Mouse (Mus musculus): ENCODE results near the gene Zxdc. TPM values are rescaled to one million over a fixed set of nuclear protein-coding genes. Genes with fewer than 3 reads are reported as not detected.

Zxdc gene
- total and polyA plus RNA-seq, 3 experiments: 8.6 to 10.7 TPM; not detected in 1

DNA sequence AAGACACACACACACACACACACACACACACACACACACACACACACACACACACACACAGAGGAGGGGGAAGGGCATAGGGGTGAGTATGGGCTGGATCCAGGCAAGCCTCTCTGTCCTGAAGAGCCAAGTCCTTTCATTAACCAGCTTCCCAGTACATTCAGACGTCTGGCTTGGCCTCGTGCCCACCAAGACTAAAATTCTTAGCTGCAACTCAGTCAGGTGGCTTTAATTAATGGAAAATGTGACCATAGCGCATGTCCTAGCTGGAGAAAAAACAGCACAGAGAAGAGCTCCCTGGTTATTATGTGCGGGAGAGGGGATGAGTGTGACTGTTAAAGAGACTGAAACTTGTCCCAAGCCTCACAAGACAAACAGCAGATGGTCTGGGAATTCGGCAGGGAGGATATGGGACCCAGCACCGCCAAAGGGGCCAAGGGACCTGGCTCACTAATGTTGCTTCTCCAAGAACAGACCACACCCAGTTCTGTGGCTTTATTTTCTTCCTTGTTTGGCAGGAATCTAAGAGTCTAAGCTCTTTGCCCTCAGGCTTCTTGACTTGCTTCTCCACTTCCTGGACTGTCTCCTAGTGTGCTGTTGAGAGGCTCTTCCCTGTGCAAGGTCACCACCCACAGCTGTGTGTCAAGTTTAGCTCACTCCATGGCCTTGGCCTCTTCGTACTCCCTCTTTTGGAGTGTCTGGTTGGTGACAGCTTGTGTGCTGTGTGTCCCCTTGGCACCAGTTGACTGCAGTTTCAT is 9.1 kb upstream of the Zxdc start:
- Histone ChIP-seq H3K79me2 (ENCODE audit: control insufficient read depth, insufficient read depth, low read length, poor library complexity) (no peaks in the 10 kb centered on the region), H3K4me1 (ENCODE audit: control insufficient read depth in 1 of 2, insufficient read depth in 2 of 2, low read length in 2 of 2) (peaks cover 0 to 10% of the 10 kb centered on the region in 2 experiments; a peak in 2 of 4 replicates), H3K27ac (ENCODE audit: control insufficient read depth, low read depth, low read length) (no peak overlapping the region), H3K9ac (ENCODE audit: control insufficient read depth, low read depth, low read length, poor library complexity, severe bottlenecking) (no peak overlapping the region), H3K27me3 (ENCODE audit: control insufficient read depth in 1 of 2, insufficient read depth in 2 of 2, low read length in 2 of 2) (peaks cover 2% of the 10 kb centered on the region in 2 experiments; a peak in 1 of 4 replicates), H3K9me3 (replicated peaks; ENCODE audit: insufficient read depth, low read length) (no peaks in the 10 kb centered on the region), H3K4me3 (ENCODE audit: control insufficient read depth in 1 of 2, insufficient read depth in 1 of 2, low read depth in 2 of 2, low read length in 2 of 2) (peak overlapping the region in 1 of 2 experiments; percentile 19; a peak in 1 of 4 replicates), H3K36me3 (ENCODE audit: control insufficient read depth in 1 of 2, insufficient read depth in 2 of 2, low read length in 2 of 2) (no peaks in the 10 kb centered on the region)
- DNase-seq (ENCODE audit: low read depth, low spot score): peak; percentile 35
- TF ChIP-seq USF2 (IDR thresholded peaks at IDR 0.05; ENCODE audit: borderline replicate concordance in 1 of 2, insufficient read depth in 1 of 2, low read depth in 1 of 2, low read length in 2 of 2) (no peak), ELF1 (IDR thresholded peaks at IDR 0.05; ENCODE audit: low read depth, low read length) (peak; percentile 36; the same call in 1 of the 2 replicates)

DNA sequence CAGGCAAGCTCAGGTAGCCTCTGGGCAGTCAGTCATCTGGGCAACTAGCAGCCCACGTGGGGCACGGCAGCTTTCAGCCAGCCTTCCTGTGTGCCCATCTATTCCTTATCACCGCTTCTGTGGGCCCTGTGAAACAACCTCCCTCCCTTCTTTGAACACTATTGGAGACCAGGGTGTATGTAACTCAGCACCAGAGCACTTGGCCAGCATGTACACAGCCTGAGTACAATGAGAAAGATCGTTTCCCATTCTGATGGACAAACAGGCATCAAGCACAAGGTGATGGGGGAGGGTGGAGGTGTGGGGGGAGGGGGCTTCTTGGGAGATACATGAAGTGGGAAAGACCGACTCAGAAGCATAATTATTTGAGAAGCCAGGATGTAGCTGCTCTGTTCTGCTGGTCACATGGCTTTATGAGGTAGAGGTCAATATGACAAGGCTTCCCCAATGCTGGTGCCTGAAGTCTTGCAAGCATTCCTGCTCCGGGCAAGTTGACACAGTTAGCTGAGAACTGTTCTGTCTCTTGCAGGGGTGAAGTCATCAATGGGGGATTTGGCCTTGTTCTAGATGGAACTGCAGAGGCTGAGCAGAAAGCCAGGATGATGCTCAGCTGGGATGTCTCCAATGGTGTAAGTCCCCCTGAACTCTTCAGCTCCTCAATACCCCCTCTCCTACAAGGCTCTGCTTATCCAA is 8.2 kb upstream of the Zxdc start:
- Histone ChIP-seq H3K9me3 (replicated peaks; ENCODE audit: insufficient read depth, low read length) (no peaks in the 10 kb centered on the region), H3K27me3 (ENCODE audit: control insufficient read depth in 1 of 2, insufficient read depth in 2 of 2, low read length in 2 of 2) (peaks cover 2% of the 10 kb centered on the region in 2 experiments; a peak in 1 of 4 replicates), H3K4me1 (ENCODE audit: control insufficient read depth in 1 of 2, insufficient read depth in 2 of 2, low read length in 2 of 2) (peaks cover 0 to 10% of the 10 kb centered on the region in 2 experiments; a peak in 2 of 4 replicates), H3K79me2 (ENCODE audit: control insufficient read depth, insufficient read depth, low read length, poor library complexity) (no peaks in the 10 kb centered on the region), H3K36me3 (ENCODE audit: control insufficient read depth in 1 of 2, insufficient read depth in 2 of 2, low read length in 2 of 2) (no peaks in the 10 kb centered on the region), H3K9ac (ENCODE audit: control insufficient read depth, low read depth, low read length, poor library complexity, severe bottlenecking) (no peak overlapping the region), H3K4me3 (ENCODE audit: control insufficient read depth in 1 of 2, insufficient read depth in 1 of 2, low read depth in 2 of 2, low read length in 2 of 2) (no peak overlapping the region), H3K27ac (ENCODE audit: control insufficient read depth, low read depth, low read length) (no peak overlapping the region)
- TF ChIP-seq UBTF (IDR thresholded peaks at IDR 0.05; ENCODE audit: borderline replicate concordance, insufficient read depth, low read depth, low read length) (no peak), BHLHE40 (IDR thresholded peaks at IDR 0.05; ENCODE audit: borderline replicate concordance, low read depth, low read length) (no peak), RAD21 (IDR thresholded peaks at IDR 0.05; ENCODE audit: low read depth, low read length) (no peak), TCF12 (IDR thresholded peaks at IDR 0.05; ENCODE audit: low read depth, low read length) (no peak), ELF1 (IDR thresholded peaks at IDR 0.05; ENCODE audit: low read depth, low read length) (no peak), ZC3H11A (IDR thresholded peaks at IDR 0.05; ENCODE audit: low read depth, low read length) (no peak)
- no peak for DNase-seq (ENCODE audit: low read depth, low spot score)

DNA sequence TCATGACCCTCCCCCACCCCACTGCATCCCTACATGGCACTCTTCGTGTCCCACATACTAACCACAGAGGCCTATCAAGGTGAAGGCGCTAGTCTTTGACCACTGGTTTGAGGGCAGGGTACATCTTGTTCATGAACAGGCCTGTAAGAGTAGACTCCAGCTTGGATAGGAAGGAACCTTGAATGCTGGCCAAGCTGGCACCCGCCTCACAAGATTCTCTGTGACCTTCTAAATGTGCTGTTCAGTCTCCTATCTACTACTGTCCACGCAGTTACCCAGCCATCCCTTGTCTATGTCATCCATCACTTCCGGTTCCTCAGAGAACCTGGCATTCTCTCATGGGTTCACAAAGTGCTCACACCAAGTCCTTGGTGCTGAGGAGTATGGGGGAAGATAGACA is 6.0 kb upstream of the Zxdc start:
- H3K9me3 ChIP-seq (replicated peaks; ENCODE audit: insufficient read depth, low read length): no peaks in the 10 kb centered on the region
- TF ChIP-seq GATA1 (IDR thresholded peaks at IDR 0.05; ENCODE audit: low read depth, low read length): no peak
- DNase-seq (ENCODE audit: low read depth, low spot score): no peak

More for the DNA sequence above, 6.0 kb upstream of the Zxdc start:
- H3K4me1 ChIP-seq (ENCODE audit: control insufficient read depth in 1 of 2, insufficient read depth in 2 of 2, low read length in 2 of 2): peaks cover 0 to 10% of the 10 kb centered on the region in 2 experiments; a peak in 2 of 4 replicates
- H3K27me3 ChIP-seq (ENCODE audit: control insufficient read depth in 1 of 2, insufficient read depth in 2 of 2, low read length in 2 of 2): peaks cover 2 to 4% of the 10 kb centered on the region in 2 experiments; a peak in 1 of 4 replicates
- H3K36me3 ChIP-seq (ENCODE audit: control insufficient read depth in 1 of 2, insufficient read depth in 2 of 2, low read length in 2 of 2): no peaks in the 10 kb centered on the region
- H3K4me3 ChIP-seq (ENCODE audit: control insufficient read depth in 1 of 2, insufficient read depth in 1 of 2, low read depth in 2 of 2, low read length in 2 of 2): no peak overlapping the region
- no peak overlapping the region for H3K27ac ChIP-seq (ENCODE audit: control insufficient read depth, low read depth, low read length)
- H3K79me2 ChIP-seq (ENCODE audit: control insufficient read depth, insufficient read depth, low read length, poor library complexity): no peaks in the 10 kb centered on the region
- H3K9ac ChIP-seq (ENCODE audit: control insufficient read depth, low read depth, low read length, poor library complexity, severe bottlenecking): no peak overlapping the region

Data from MEL (cell line).